Mouse (Mus musculus) spleen, adult 10 weeks (tissue): ENCODE measurements around the gene Cat. TPM values are rescaled to one million over a fixed set of nuclear protein-coding genes. Genes with fewer than 3 reads are reported as not detected.

Experiments used
- polyA plus RNA-seq: library from polyadenylated mRNA; stranded (reverse); fragments of 350-450 nt; fragmentation: Illumina TruSeq; extraction: RNeasy Lipid Tissue Mini Kit (QIAGEN cat#74804); gene quantifications from one replicate; pipeline ENCODE4 v1.2.3, GENCODE M21; 2015; ENCODE audit warnings: low replicate concordance; ENCODE audit not compliant: insufficient read depth

Gene Cat
- 108 TPM for polyA plus RNA-seq

GRCm38 (mm10) chr2:103484617-103485401, at the start of gene Cat:
Cat (minus strand) TSS chr2:103485160.

DNA sequence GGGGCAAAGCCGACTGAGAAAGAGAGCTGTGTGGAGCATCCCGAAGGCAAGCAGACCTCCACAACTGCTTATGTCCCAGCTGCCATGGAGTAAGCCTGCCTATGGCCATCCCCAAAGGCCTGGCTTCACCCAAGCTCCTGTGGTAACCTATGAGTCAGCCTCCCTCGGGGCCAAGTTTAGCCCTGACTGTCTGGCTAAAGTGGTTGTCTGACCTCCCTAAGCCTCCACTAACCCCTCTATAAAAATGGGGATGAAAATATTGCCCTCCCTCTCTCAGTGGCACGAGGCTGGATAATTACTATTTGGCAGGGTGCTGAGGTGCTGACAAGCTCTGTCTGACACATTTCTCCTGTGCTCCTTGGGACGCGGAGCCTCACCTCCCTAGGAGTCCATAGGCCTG, 73.6 kb downstream of the Cat start, which contains the start of gene Elf5:
Gene Elf5 (plus strand): TSS at position 341 of the 400 bp plus-strand sequence.

Other genes with a start within 250 kb of the Cat start
- gene Ehf, start 181.9 kb downstream of the Cat start, polyA plus RNA-seq = 9.3 TPM
- not detected for gene Elf5, start 73.5 kb downstream of the Cat start, polyA plus RNA-seq
- 3.9 TPM for gene Abtb2, start 81.2 kb upstream of the Cat start, polyA plus RNA-seq